Comparison of ENCODE assay signal across 28 mouse cellular contexts in the genomic region with DNA sequence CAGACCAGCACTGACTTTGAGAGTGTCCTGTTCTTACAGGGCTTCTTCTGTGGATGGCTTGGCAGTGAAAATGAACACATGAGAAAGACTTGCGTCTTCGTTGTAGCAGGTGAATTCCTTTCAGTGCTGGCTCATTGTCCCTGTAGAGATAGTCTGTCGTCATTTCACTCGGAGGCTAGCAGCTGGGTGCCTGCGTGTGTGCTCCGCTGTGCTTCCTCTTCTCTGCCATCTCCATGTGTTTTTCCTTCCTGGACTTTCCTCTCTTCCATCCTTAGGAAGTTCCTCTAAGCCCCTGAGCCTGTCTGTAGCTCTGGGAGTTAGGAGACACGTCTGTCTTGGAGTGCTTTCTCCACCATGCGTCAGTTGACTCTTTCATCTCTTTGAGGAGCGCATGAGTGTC. TPM values are rescaled to one million over a fixed set of nuclear protein-coding genes. Genes with fewer than 3 reads are reported as not detected.
A peak's percentile ranks its signal among the peaks of the same experiment; 100 is the strongest.
DNase-seq lines count a peak whose midpoint lies in the region; ATAC-seq and TF ChIP-seq lines count a peak whose summit lies in the region.
"Had no signal": no experiment of that assay in that cellular context is flagged by ENCODE, and none has a peak within 500 bp of the region (broad histone marks: within the 10 kb centered on the region; RNA-seq: fewer than 3 reads in every experiment).

No protein-coding gene starts in this region.

- peak overlapping the region; percentile 20 for H3K4me2 ChIP-seq in heart, embryonic 15.5 days
- H3K4me2 ChIP-seq in midbrain, embryonic 11.5 days: no peak overlapping the region
- no peak overlapping the region for H3K4me2 ChIP-seq in midbrain, embryonic 16.5 days (ENCODE audit: low read length)
- peak overlapping the region; percentile 38 for H3K4me2 ChIP-seq in heart, postnatal 0 days (ENCODE audit: low read depth, low read length)
- H3K4me2 ChIP-seq: embryonic facial prominence, embryonic 15.5 days; limb, embryonic 12.5 days; liver, embryonic 11.5 days had no signal

- H3K79me2 ChIP-seq in heart, adult 2 months (replicated peaks; ENCODE audit: control insufficient read depth, insufficient read depth, low read length): peaks cover 6% of the 10 kb centered on the region

- intact Hi-C loops in heart, adult 2 months (cut with DNase I): no loop called here

- peaks cover 25% of the 10 kb centered on the region for H3K4me1 ChIP-seq in heart, adult 2 months (ENCODE audit: control insufficient read depth, insufficient read depth, low read length)
- H3K4me1 ChIP-seq in heart, embryonic 15.5 days (replicated peaks): peaks cover 62% of the 10 kb centered on the region
- peaks cover 9% of the 10 kb centered on the region for H3K4me1 ChIP-seq in midbrain, embryonic 11.5 days (ENCODE audit: control insufficient read depth, insufficient read depth, low read length)
- H3K4me1 ChIP-seq in midbrain, embryonic 16.5 days (ENCODE audit: control insufficient read depth, insufficient read depth, low read length): peaks cover 16% of the 10 kb centered on the region
- peaks cover 40% of the 10 kb centered on the region for H3K4me1 ChIP-seq in heart, postnatal 0 days (ENCODE audit: control insufficient read depth, insufficient read depth)

- ATAC-seq in heart, embryonic 15.5 days (replicated peaks; ENCODE audit: insufficient number of reproducible peaks, insufficient read depth, low FRiP score, low read depth): no peak
- ATAC-seq in midbrain, embryonic 11.5 days (ENCODE audit: low FRiP score): no peak
- ATAC-seq in midbrain, embryonic 16.5 days: no peak
- ATAC-seq in heart, postnatal 0 days (ENCODE audit: insufficient read depth, low read depth): no peak
- ATAC-seq: forebrain, embryonic 16.5 days; inflammation-experienced regulatory T-cells, adult 6 months; liver, postnatal 0 days; lung, postnatal 0 days; Patski had no signal

- no peak overlapping the region for H3K4me3 ChIP-seq in heart, adult 2 months
- no peak overlapping the region for H3K4me3 ChIP-seq in heart, embryonic 15.5 days
- no peak overlapping the region for H3K4me3 ChIP-seq in midbrain, embryonic 11.5 days (ENCODE audit: low read depth, low read length)
- H3K4me3 ChIP-seq in midbrain, embryonic 16.5 days (ENCODE audit: low read depth, low read length): no peak overlapping the region
- no peak overlapping the region for H3K4me3 ChIP-seq in heart, postnatal 0 days (ENCODE audit: low read depth, low read length)
- H3K4me3 ChIP-seq: embryonic facial prominence, embryonic 15.5 days; limb, embryonic 12.5 days had no signal

- no peaks in the 10 kb centered on the region for H3K27me3 ChIP-seq in heart, adult 2 months (ENCODE audit: control insufficient read depth, insufficient read depth, low read length)
- no peaks in the 10 kb centered on the region for H3K27me3 ChIP-seq in heart, embryonic 15.5 days
- no peaks in the 10 kb centered on the region for H3K27me3 ChIP-seq in midbrain, embryonic 11.5 days (ENCODE audit: control insufficient read depth, insufficient read depth, low read length)
- no peaks in the 10 kb centered on the region for H3K27me3 ChIP-seq in midbrain, embryonic 16.5 days (ENCODE audit: control insufficient read depth, insufficient read depth, low read depth, low read length)
- no peaks in the 10 kb centered on the region for H3K27me3 ChIP-seq in heart, postnatal 0 days (ENCODE audit: control insufficient read depth, insufficient read depth, low read length)
- H3K27me3 ChIP-seq: CH12.LX; embryonic facial prominence, embryonic 15.5 days; limb, embryonic 12.5 days; Patski had no signal

- H3K9me3 ChIP-seq in heart, embryonic 15.5 days (replicated peaks): no peaks in the 10 kb centered on the region
- no peaks in the 10 kb centered on the region for H3K9me3 ChIP-seq in midbrain, embryonic 11.5 days (ENCODE audit: control insufficient read depth, low read length)
- no peaks in the 10 kb centered on the region for H3K9me3 ChIP-seq in midbrain, embryonic 16.5 days (replicated peaks; ENCODE audit: control insufficient read depth, low read length, poor library complexity, severe bottlenecking)
- no peaks in the 10 kb centered on the region for H3K9me3 ChIP-seq in heart, postnatal 0 days (replicated peaks; ENCODE audit: control insufficient read depth, low read length)
- H3K9me3 ChIP-seq: embryonic facial prominence, embryonic 15.5 days; G1E; limb, embryonic 12.5 days had no signal

- TF ChIP-seq POLR2A in heart, adult 2 months (IDR thresholded peaks at IDR 0.05; ENCODE audit: insufficient read depth, low read depth, low read length): no peak

- 29% methylated on average over 9 of the region's 9 CpGs for WGBS in heart, adult 2 months
- WGBS in heart, embryonic 15.5 days: 35% methylated on average over 9 of the region's 9 CpGs
- WGBS in midbrain, embryonic 11.5 days: 42% methylated on average over 9 of the region's 9 CpGs
- 35% methylated on average over 9 of the region's 9 CpGs for WGBS in midbrain, embryonic 16.5 days
- 29% methylated on average over 9 of the region's 9 CpGs for WGBS in heart, postnatal 0 days

- TF ChIP-seq CTCF in heart, adult 2 months (IDR thresholded peaks at IDR 0.05): no peak
- TF ChIP-seq CTCF in heart, postnatal 0 days (IDR thresholded peaks at IDR 0.05; ENCODE audit: low read depth): no peak

- H3K36me3 ChIP-seq in heart, adult 2 months (ENCODE audit: control insufficient read depth, insufficient read depth, low read length): peaks cover 19% of the 10 kb centered on the region
- H3K36me3 ChIP-seq in heart, embryonic 15.5 days: no peaks in the 10 kb centered on the region
- no peaks in the 10 kb centered on the region for H3K36me3 ChIP-seq in midbrain, embryonic 11.5 days (ENCODE audit: control insufficient read depth, insufficient read depth, low read length)
- H3K36me3 ChIP-seq in midbrain, embryonic 16.5 days (ENCODE audit: control insufficient read depth, insufficient read depth, low read length): no peaks in the 10 kb centered on the region
- H3K36me3 ChIP-seq in heart, postnatal 0 days (replicated peaks; ENCODE audit: control insufficient read depth, insufficient read depth, low read length): no peaks in the 10 kb centered on the region
- H3K36me3 ChIP-seq: embryonic facial prominence, embryonic 15.5 days; G1E; limb, embryonic 12.5 days had no signal

- no peak for TF ChIP-seq EP300 in heart, adult 2 months (IDR thresholded peaks at IDR 0.05; ENCODE audit: insufficient read depth, low read depth, low read length)
- no peak for TF ChIP-seq EP300 in heart, postnatal 0 days (IDR thresholded peaks at IDR 0.05; ENCODE audit: low read depth)

- no peak overlapping the region; the same call in 1 of the 2 replicates for H3K27ac ChIP-seq in heart, adult 2 months
- H3K27ac ChIP-seq in heart, embryonic 15.5 days: no peak overlapping the region; the same call in 1 of the 2 replicates
- H3K27ac ChIP-seq in midbrain, embryonic 11.5 days (ENCODE audit: low read depth, low read length): no peak overlapping the region
- no peak overlapping the region for H3K27ac ChIP-seq in midbrain, embryonic 16.5 days (ENCODE audit: low read length)
- H3K27ac ChIP-seq in heart, postnatal 0 days (ENCODE audit: low read depth): no peak overlapping the region
- H3K27ac ChIP-seq: embryonic facial prominence, embryonic 15.5 days; limb, embryonic 12.5 days; macrophage had no signal

- DNase-seq in heart, adult 2 months: no peak
- DNase-seq in heart, adult 9 months (ENCODE audit: low spot score in 2 of 2): no peak
- DNase-seq in heart, adult 8-10 months (ENCODE audit: low spot score): no peak
- no peak for DNase-seq in midbrain, embryonic 11.5 days (ENCODE audit: low spot score, missing footprints)
- no peak for DNase-seq in heart, postnatal 0 days (ENCODE audit: low spot score)
- DNase-seq: adrenal gland, postnatal 36 days; B cell, adult 2 months; cerebellum, adult 11 months; cerebellum, adult 9-11 months; gastrocnemius, postnatal 36 days; kidney, adult 18-20 months; kidney, postnatal 4 days; liver, postnatal 0 days; retina, postnatal 1 day; right cerebral cortex, postnatal 25 days; spleen, adult 18-20 months had no signal

- H3K9ac ChIP-seq in heart, adult 2 months (ENCODE audit: low read depth, low read length): peak overlapping the region; percentile 44; the same call in 1 of the 2 replicates
- 0 out of 2 replicates have a peak overlapping the region, but pooled peaks have one; percentile 19 for H3K9ac ChIP-seq in heart, embryonic 15.5 days
- H3K9ac ChIP-seq in midbrain, embryonic 11.5 days (ENCODE audit: low read length): peak overlapping the region; percentile 30; the same call in 1 of the 2 replicates
- no peak overlapping the region for H3K9ac ChIP-seq in midbrain, embryonic 16.5 days (ENCODE audit: low read depth, low read length)
- H3K9ac ChIP-seq in heart, postnatal 0 days (replicated peaks; ENCODE audit: low read depth, low read length): no peak overlapping the region
- H3K9ac ChIP-seq: embryonic facial prominence, embryonic 15.5 days; limb, embryonic 12.5 days; liver, postnatal 0 days had no signal

RNA-seq across cellular contexts. Expression of a gene that starts 41.1 kb away (rescaled TPM):
- 10 to 100 TPM; 23.1 to 23.4 TPM for total RNA-seq in heart, adult 2 months (2021)
- polyA plus RNA-seq in heart, adult 2 months (2012; rRNA removed): 8.4 and 14.5 TPM in 2 replicates
- 15.7 and 19.5 TPM in 2 replicates for polyA plus RNA-seq in heart, embryonic 15.5 days (2015; fragmentation: Nextera tagmentation; extraction: Ambion mirVana)
- 10 to 100 TPM; 20.5 to 23.7 (median 21.6) TPM for total RNA-seq in heart, adult 8-10 months (2022)
- polyA plus RNA-seq in midbrain, embryonic 11.5 days (2014; fragmentation: Nextera tagmentation; extraction: Ambion mirVana): 22.6 and 24.0 TPM in 2 replicates
- 115 and 126 TPM in 2 replicates for polyA plus RNA-seq in midbrain, embryonic 16.5 days (2015; fragmentation: Nextera tagmentation; extraction: Ambion mirVana)
- total RNA-seq in heart, postnatal 0 days (2014; rRNA removed; ENCODE audit: low replicate concordance): 24.6 and 27.0 TPM in 2 replicates
- polyA plus RNA-seq in heart, postnatal 0 days (2015; fragmentation: Nextera tagmentation; extraction: Ambion mirVana): 11.9 and 12.7 TPM in 2 replicates
- polyA plus RNA-seq: G1E had no signal

Comparison
In these comparisons a context has a peak if more than half of its experiments do, and no peak if none do; other contexts are left out.
1. H3K9ac ChIP-seq: peak in heart, adult 2 months (single experiment), heart, embryonic 15.5 days (single experiment) and midbrain, embryonic 11.5 days (single experiment); none in midbrain, embryonic 16.5 days (single experiment) and heart, postnatal 0 days (single experiment).
2. H3K4me2 ChIP-seq: peak in heart, embryonic 15.5 days (single experiment) and heart, postnatal 0 days (single experiment); none in midbrain, embryonic 11.5 days (single experiment) and midbrain, embryonic 16.5 days (single experiment).